Comparison of ENCODE assay signal across 8 mouse cellular contexts in genomic region chr5:124084588-124085173, GRCm38 (mm10). TPM values are rescaled to one million over a fixed set of nuclear protein-coding genes. Genes with fewer than 3 reads are reported as not detected.
A peak's percentile ranks its signal among the peaks of the same experiment; 100 is the strongest.
DNase-seq lines count a peak whose midpoint lies in the region; ATAC-seq lines count a peak whose summit lies in the region.

No protein-coding gene starts in this region.

- 36% methylated on average over 11 of the region's 11 CpGs for WGBS in heart, embryonic 11.5 days (ENCODE audit: insufficient replicate concordance)
- WGBS in midbrain, embryonic 11.5 days = 45% methylated on average over 11 of the region's 11 CpGs

- no peak overlapping the region for H3K9ac ChIP-seq in heart, embryonic 11.5 days (ENCODE audit: low read depth, low read length)
- no peak overlapping the region for H3K9ac ChIP-seq in midbrain, embryonic 11.5 days (ENCODE audit: low read length)

- no peak overlapping the region for H3K4me2 ChIP-seq in heart, embryonic 11.5 days
- H3K4me2 ChIP-seq in midbrain, embryonic 11.5 days = no peak overlapping the region

- intact Hi-C loops in gastrocnemius, postnatal 36 days (cut with DNase I) = loop anchor here (1.0 to 2.0 kb wide), 2 partner anchors 84 to 136 kb away; no protein-coding TSS in a partner anchor
- intact Hi-C loops in left cerebral cortex, postnatal 4 days (cut with DNase I) = loop anchor here (1.0 to 2.0 kb wide), 2 partner anchors 84 to 137 kb away; no protein-coding TSS in a partner anchor

- H3K27me3 ChIP-seq in heart, embryonic 11.5 days (ENCODE audit: control insufficient read depth, insufficient read depth, low read length) = peaks cover 2% of the 10 kb centered on the region; the same call in 1 of the 2 replicates
- H3K27me3 ChIP-seq in midbrain, embryonic 11.5 days (ENCODE audit: control insufficient read depth, insufficient read depth, low read length) = no peaks in the 10 kb centered on the region

- H3K4me3 ChIP-seq in heart, embryonic 11.5 days (ENCODE audit: low read depth, low read length) = no peak overlapping the region
- H3K4me3 ChIP-seq in midbrain, embryonic 11.5 days (ENCODE audit: low read depth, low read length) = no peak overlapping the region

- H3K9me3 ChIP-seq in heart, embryonic 11.5 days (replicated peaks; ENCODE audit: control insufficient read depth, low read length) = no peaks in the 10 kb centered on the region
- H3K9me3 ChIP-seq in midbrain, embryonic 11.5 days (ENCODE audit: control insufficient read depth, low read length) = no peaks in the 10 kb centered on the region

- ATAC-seq in heart, embryonic 11.5 days (replicated peaks; ENCODE audit: insufficient number of reproducible peaks, low FRiP score, low TSS enrichment) = no peak
- ATAC-seq in midbrain, embryonic 11.5 days (ENCODE audit: low FRiP score) = peak; percentile 67; the same call in 1 of the 2 replicates

- H3K27ac ChIP-seq in heart, embryonic 11.5 days (ENCODE audit: low read depth, low read length) = no peak overlapping the region
- no peak overlapping the region for H3K27ac ChIP-seq in midbrain, embryonic 11.5 days (ENCODE audit: low read depth, low read length)

- H3K36me3 ChIP-seq in heart, embryonic 11.5 days (ENCODE audit: control insufficient read depth, insufficient read depth, low read length) = no peaks in the 10 kb centered on the region
- H3K36me3 ChIP-seq in midbrain, embryonic 11.5 days (ENCODE audit: control insufficient read depth, insufficient read depth, low read length) = no peaks in the 10 kb centered on the region

- H3K4me1 ChIP-seq in heart, embryonic 11.5 days (ENCODE audit: control insufficient read depth, insufficient read depth, low read length) = peaks cover 6% of the 10 kb centered on the region
- no peaks in the 10 kb centered on the region for H3K4me1 ChIP-seq in midbrain, embryonic 11.5 days (ENCODE audit: control insufficient read depth, insufficient read depth, low read length)

- peak; percentile 97 for DNase-seq in heart, adult 11 months
- peak; percentile 89 for DNase-seq in embryo, embryonic 10.5 days (ENCODE audit: low spot score)
- DNase-seq in gastrocnemius, postnatal 36 days = peak; percentile 79 to 83
- DNase-seq in kidney, adult 18-20 months = peak; percentile 87
- DNase-seq in left cerebral cortex, postnatal 4 days = peak; percentile 89
- peak; percentile 96 for DNase-seq in midbrain, embryonic 11.5 days (ENCODE audit: low spot score, missing footprints)
- peak; percentile 72 for DNase-seq in spleen, adult 12 weeks (ENCODE audit: low spot score)

RNA-seq across cellular contexts. Expression of gene Abcb9, which starts 10.9 kb away (rescaled TPM):
- polyA plus RNA-seq in heart, embryonic 11.5 days (2014; fragmentation: Nextera tagmentation; extraction: Ambion mirVana) = 1.1 and 1.4 TPM in 2 replicates
- 1 to 10 TPM; 8.1 to 8.8 TPM for total RNA-seq in gastrocnemius, postnatal 36 days (2021)
- 10 to 100 TPM; 26.5 to 28.8 TPM for total RNA-seq in left cerebral cortex, postnatal 4 days (2021)
- 0.62 and 0.71 TPM in 2 replicates for polyA plus RNA-seq in midbrain, embryonic 11.5 days (2014; fragmentation: Nextera tagmentation; extraction: Ambion mirVana)

RNA-seq across cellular contexts. Expression of gene Ogfod2, which starts 27.4 kb away (rescaled TPM):
- 13.6 and 14.8 TPM in 2 replicates for polyA plus RNA-seq in heart, embryonic 11.5 days (2014; fragmentation: Nextera tagmentation; extraction: Ambion mirVana)
- 10 to 100 TPM; 10.5 to 10.6 TPM for total RNA-seq in gastrocnemius, postnatal 36 days (2021)
- total RNA-seq in left cerebral cortex, postnatal 4 days (2021) = 10 to 100 TPM; 32.5 to 34.1 TPM
- 10.4 and 11.4 TPM in 2 replicates for polyA plus RNA-seq in midbrain, embryonic 11.5 days (2014; fragmentation: Nextera tagmentation; extraction: Ambion mirVana)

RNA-seq across cellular contexts. Expression of gene Arl6ip4, which starts 31.2 kb away (rescaled TPM):
- 65.7 and 74.6 TPM in 2 replicates for polyA plus RNA-seq in heart, embryonic 11.5 days (2014; fragmentation: Nextera tagmentation; extraction: Ambion mirVana)
- 10 to 100 TPM; 42.8 to 47.6 TPM for total RNA-seq in gastrocnemius, postnatal 36 days (2021)
- 10 to 100 TPM; 58.1 to 59.9 TPM for total RNA-seq in left cerebral cortex, postnatal 4 days (2021)
- polyA plus RNA-seq in midbrain, embryonic 11.5 days (2014; fragmentation: Nextera tagmentation; extraction: Ambion mirVana) = 89.3 and 95.5 TPM in 2 replicates

RNA-seq across cellular contexts. Expression of gene Vps37b, which starts 52.6 kb away (rescaled TPM):
- 43.3 and 48.2 TPM in 2 replicates for polyA plus RNA-seq in heart, embryonic 11.5 days (2014; fragmentation: Nextera tagmentation; extraction: Ambion mirVana)
- 1 to 10 TPM; 4.7 to 4.8 TPM for total RNA-seq in gastrocnemius, postnatal 36 days (2021)
- total RNA-seq in left cerebral cortex, postnatal 4 days (2021) = 10 to 100 TPM; 46.2 to 49.9 TPM
- 45.5 and 50.7 TPM in 2 replicates for polyA plus RNA-seq in midbrain, embryonic 11.5 days (2014; fragmentation: Nextera tagmentation; extraction: Ambion mirVana)
